Mouse (Mus musculus) lung, embryonic 14.5 days (tissue): ENCODE measurements around the gene Nrcam. TPM values are rescaled to one million over a fixed set of nuclear protein-coding genes. Genes with fewer than 3 reads are reported as not detected.

Experiments used
- ATAC-seq: fragments of 200-750 bp; cut with Nextera tagmentation; 2 replicates; pipeline ENCODE4 v1.8.0; 2017; ENCODE audit warnings: mild to moderate bottlenecking, moderate TSS enrichment, moderate library complexity; ENCODE audit not compliant: insufficient read depth
- DNase-seq: peaks from one replicate; pipeline ENCODE4 v3.0.0-alpha.2; 2015
- H3K27ac ChIP-seq: fragments of 300-500 bp; sonication (generic); 2 replicates; pipeline ENCODE4 v1.5.1; 2014; ENCODE audit warnings: low read depth, mild to moderate bottlenecking, moderate library complexity
- H3K27me3 ChIP-seq: fragments of 300-500 bp; sonication (generic); 2 replicates; pipeline ENCODE4 v1.6.1; 2014; ENCODE audit warnings: low read length, control low read depth; ENCODE audit not compliant: insufficient read depth
- H3K36me3 ChIP-seq: fragments of 300-500 bp; sonication (generic); 2 replicates; pipeline ENCODE4 v1.6.1; 2014; ENCODE audit warnings: control low read depth; ENCODE audit not compliant: insufficient read depth
- H3K4me1 ChIP-seq: fragments of 300-500 bp; sonication (generic); 2 replicates; pipeline ENCODE4 v1.6.1; 2014; ENCODE audit warnings: antibody characterized with exemption, control low read depth; ENCODE audit not compliant: insufficient read depth
- H3K4me2 ChIP-seq: fragments of 300-500 bp; sonication (generic); 2 replicates; pipeline ENCODE4 v1.6.1; 2014; ENCODE audit warnings: mild to moderate bottlenecking
- H3K4me3 ChIP-seq: fragments of 300-500 bp; sonication (generic); 2 replicates; pipeline ENCODE4 v1.5.1; 2014; ENCODE audit warnings: low read depth, low read length
- H3K9ac ChIP-seq: fragments of 300-500 bp; sonication (generic); 2 replicates; pipeline ENCODE4 v1.6.1; 2014
- H3K9me3 ChIP-seq: fragments of 300-500 bp; sonication (generic); 2 replicates; pipeline ENCODE4 v1.6.1; 2016; ENCODE audit warnings: low read depth, low read length, control low read depth
- CTCF ChIP-seq: IDR thresholded peaks from 2 replicates; pipeline ENCODE4 v1.5.1; 2016; ENCODE audit warnings: antibody characterized with exemption, low read depth
- WGBS: fragments of 180-500 bp; shearing (Covaris S2); extraction: QIAGEN DNeasy Blood & Tissue Kit; methylation state at CpG from one replicate; pipeline ENCODE4 v1.1.7; 2014; 5-methylcytosine and 5-hydroxymethylcytosine counted together
- polyA plus RNA-seq: library from polyadenylated mRNA; unstranded; fragments of >200 nt; fragmentation: Nextera tagmentation; extraction: Ambion mirVana; gene quantifications from 2 replicates; pipeline ENCODE4 v1.2.1, GENCODE M21; 2014

The Nrcam gene
- polyA plus RNA-seq, 1 experiment from 2014 or later, result 20.6 TPM

DNA sequence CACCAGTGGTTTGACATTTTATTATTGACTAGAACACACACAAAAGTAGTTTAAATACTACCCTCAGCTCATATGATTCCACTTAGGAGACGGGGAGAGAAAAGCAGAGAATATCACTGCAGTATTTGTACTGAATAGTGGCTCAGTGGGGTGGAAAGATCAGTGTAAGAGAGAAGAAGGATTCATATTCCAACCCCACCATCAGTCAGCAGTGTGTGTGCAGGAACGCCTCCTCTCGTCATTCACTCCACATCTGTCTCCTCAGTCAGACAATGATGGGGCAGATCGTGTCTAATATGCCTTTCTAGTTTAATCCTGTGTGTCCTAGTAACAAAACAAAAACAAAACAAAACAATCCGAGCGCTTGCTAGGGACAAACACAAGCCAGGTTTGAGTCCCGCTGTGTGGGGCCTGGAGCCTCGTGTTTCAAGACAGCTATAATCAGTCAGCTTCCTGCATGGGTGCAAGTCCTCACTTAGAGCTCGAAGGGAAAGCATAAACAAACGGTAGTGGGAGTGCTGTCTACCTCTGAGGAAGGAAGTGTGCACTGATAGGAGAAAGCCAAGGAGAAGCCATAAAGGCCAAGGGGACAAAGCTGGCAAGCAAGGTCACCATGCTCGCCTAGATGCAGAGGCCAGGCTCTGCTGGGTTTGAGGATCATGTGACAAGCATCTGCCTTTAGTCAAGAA lies 273.7 kb downstream of the Nrcam start:
- H3K27me3 ChIP-seq, result no peaks in the 10 kb centered on the region
- no peaks in the 10 kb centered on the region for H3K36me3 ChIP-seq
- no peaks in the 10 kb centered on the region for H3K9me3 ChIP-seq
- H3K4me3 ChIP-seq, result no peak overlapping the region
- ATAC-seq (peak; percentile 58; the same call in 1 of the 2 replicates), DNase-seq (peak; percentile 21)
- WGBS, result 36% methylated on average over 11 of the region's 11 CpGs
- no peak overlapping the region for H3K4me2 ChIP-seq
- no peak for TF ChIP-seq CTCF
- H3K27ac ChIP-seq, result no peak overlapping the region
- no peaks in the 10 kb centered on the region for H3K4me1 ChIP-seq
- H3K9ac ChIP-seq, result no peak overlapping the region

- no peaks in the 10 kb centered on the region for H3K4me1 ChIP-seq
- H3K4me2 ChIP-seq, result no peak overlapping the region
- H3K36me3 ChIP-seq, result no peaks in the 10 kb centered on the region
- H3K9ac ChIP-seq, result no peak overlapping the region
- ATAC-seq (no peak), DNase-seq (peak; percentile 9)
- no peak overlapping the region for H3K4me3 ChIP-seq
- H3K27ac ChIP-seq, result no peak overlapping the region
- 62% methylated on average over 5 of the region's 5 CpGs for WGBS
- no peaks in the 10 kb centered on the region for H3K27me3 ChIP-seq
- H3K9me3 ChIP-seq, result no peaks in the 10 kb centered on the region
- TF ChIP-seq CTCF, result peak; percentile 21; the same call in 1 of the 2 replicates
Measured at GRCm38 (mm10) chr12:44602958-44603331, 274.3 kb downstream of the Nrcam start.

DNA sequence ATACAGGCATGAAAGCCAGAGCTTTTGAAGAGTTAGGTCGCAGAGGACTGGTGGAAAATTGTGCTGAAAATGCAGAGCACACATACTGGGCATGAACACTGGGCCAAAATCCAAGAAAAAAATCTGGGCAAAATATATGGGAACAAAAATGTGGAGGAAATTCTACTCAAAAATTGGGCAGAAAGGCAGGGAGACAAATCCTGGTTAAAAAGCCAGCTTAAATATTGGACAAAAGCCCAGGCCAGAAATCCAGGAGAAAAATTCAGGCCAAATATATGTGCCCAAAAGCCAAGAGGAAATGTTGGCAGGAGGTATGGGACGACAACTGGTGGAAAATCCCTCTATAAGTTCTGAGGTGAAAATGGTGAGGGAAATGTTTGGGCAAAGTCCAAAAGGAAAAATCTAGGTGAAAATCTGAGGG lies 288.3 kb downstream of the Nrcam start:
- H3K4me2 ChIP-seq, result no peak overlapping the region
- no peaks in the 10 kb centered on the region for H3K36me3 ChIP-seq
- DNase-seq, result peak; percentile 14
- no peak overlapping the region for H3K4me3 ChIP-seq
- no peak for ATAC-seq
- TF ChIP-seq CTCF, result no peak
- H3K27me3 ChIP-seq, result no peaks in the 10 kb centered on the region
- no peaks in the 10 kb centered on the region for H3K9me3 ChIP-seq
- no peaks in the 10 kb centered on the region for H3K4me1 ChIP-seq
- WGBS, result 75% methylated on average over 2 of the region's 2 CpGs
- no peak overlapping the region for H3K9ac ChIP-seq
- no peak overlapping the region for H3K27ac ChIP-seq

DNA sequence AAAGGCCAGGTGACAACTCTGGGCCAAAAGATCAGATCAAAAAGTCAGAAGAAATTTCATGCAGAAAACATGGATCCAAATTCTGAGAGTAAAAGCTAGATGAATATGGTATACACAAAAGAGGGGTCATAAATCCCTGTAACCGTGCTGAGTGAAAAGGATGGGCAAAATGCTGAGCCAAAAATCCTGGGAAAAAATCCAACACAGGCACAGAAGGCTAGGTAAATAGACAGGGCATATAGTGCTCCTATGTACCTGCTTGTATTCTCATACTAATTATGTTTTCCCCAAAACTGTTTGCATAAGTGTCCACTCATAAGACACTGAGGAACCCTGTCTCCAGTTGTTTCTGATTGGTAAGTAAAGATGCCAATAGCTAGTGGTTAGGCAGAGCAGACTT lies 288.8 kb downstream of the Nrcam start:
- Histone ChIP-seq H3K9ac (no peak overlapping the region), H3K27ac (no peak overlapping the region), H3K4me3 (no peak overlapping the region), H3K4me2 (no peak overlapping the region), H3K36me3 (no peaks in the 10 kb centered on the region), H3K27me3 (no peaks in the 10 kb centered on the region), H3K4me1 (no peaks in the 10 kb centered on the region), H3K9me3 (no peaks in the 10 kb centered on the region)
- no peak for ATAC-seq
- WGBS, result 59% methylated on average over 1 of the region's 1 CpGs
- DNase-seq, result no peak
- TF ChIP-seq CTCF, result no peak

DNA sequence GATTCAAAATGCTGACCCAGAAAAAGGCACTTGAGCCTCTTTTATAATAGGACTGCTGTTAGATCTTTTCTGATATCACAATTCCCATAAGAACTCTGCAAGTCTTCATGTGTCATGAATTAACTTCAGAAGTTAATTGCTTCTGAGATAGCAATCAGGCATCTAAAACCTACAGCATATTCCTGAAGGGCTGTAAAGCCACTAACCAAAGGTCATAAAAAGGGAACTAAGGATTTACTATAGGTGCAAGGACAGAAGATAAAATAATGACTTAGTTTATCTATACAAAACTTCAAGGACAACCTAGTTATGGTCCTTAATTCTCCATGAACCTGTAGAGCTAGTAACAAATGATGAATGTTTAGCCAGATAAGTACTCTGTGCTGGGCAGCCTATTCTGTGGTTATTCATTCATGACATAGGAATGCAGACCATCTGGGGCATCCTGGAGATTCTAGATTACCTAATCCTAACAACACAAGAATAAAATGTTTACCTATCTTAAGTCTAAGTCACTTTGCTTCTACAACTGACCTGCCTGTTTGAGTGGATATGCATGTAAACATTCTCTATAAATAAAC lies 310.7 kb downstream of the Nrcam start:
- H3K4me1 ChIP-seq, result no peaks in the 10 kb centered on the region
- DNase-seq (no peak), ATAC-seq (no peak)
- no peak overlapping the region for H3K4me3 ChIP-seq
- H3K4me2 ChIP-seq, result no peak overlapping the region
- no peak overlapping the region for H3K9ac ChIP-seq
- H3K27ac ChIP-seq, result no peak overlapping the region
- no peaks in the 10 kb centered on the region for H3K9me3 ChIP-seq
- no peak for TF ChIP-seq CTCF
- H3K36me3 ChIP-seq, result no peaks in the 10 kb centered on the region
- no peaks in the 10 kb centered on the region for H3K27me3 ChIP-seq

GRCm38 (mm10) chr12:44640579-44640978 lies 311.9 kb downstream of the Nrcam start:
- Histone ChIP-seq H3K36me3 (no peaks in the 10 kb centered on the region), H3K27ac (no peak overlapping the region), H3K27me3 (no peaks in the 10 kb centered on the region), H3K4me1 (no peaks in the 10 kb centered on the region), H3K9ac (no peak overlapping the region), H3K9me3 (no peaks in the 10 kb centered on the region), H3K4me2 (no peak overlapping the region), H3K4me3 (no peak overlapping the region)
- ATAC-seq, result no peak
- WGBS, result 11% methylated on average over 1 of the region's 1 CpGs
- no peak for TF ChIP-seq CTCF
- no peak for DNase-seq

Other genes starting within 250 kb of the Nrcam start
- 17.1 and 23.5 TPM in 2 replicates for gene Dnajb9, start 118.6 kb upstream of the Nrcam start, polyA plus RNA-seq
- 52.6 and 63.5 TPM in 2 replicates for gene Pnpla8, start 107.5 kb upstream of the Nrcam start, polyA plus RNA-seq